Mouse (Mus musculus) c-Kit-positive CD71-negative TER-119-negative erythroid progenitor cells, embryonic 14.5 days (primary cell): ENCODE measurements around the gene Tbc1d7.

ENCODE experiments used
- DNase-seq: peaks from one replicate; pipeline ENCODE4 v3.0.0-alpha.2; 2013; ENCODE audit warnings: low read depth

The Tbc1d7 gene

DNA sequence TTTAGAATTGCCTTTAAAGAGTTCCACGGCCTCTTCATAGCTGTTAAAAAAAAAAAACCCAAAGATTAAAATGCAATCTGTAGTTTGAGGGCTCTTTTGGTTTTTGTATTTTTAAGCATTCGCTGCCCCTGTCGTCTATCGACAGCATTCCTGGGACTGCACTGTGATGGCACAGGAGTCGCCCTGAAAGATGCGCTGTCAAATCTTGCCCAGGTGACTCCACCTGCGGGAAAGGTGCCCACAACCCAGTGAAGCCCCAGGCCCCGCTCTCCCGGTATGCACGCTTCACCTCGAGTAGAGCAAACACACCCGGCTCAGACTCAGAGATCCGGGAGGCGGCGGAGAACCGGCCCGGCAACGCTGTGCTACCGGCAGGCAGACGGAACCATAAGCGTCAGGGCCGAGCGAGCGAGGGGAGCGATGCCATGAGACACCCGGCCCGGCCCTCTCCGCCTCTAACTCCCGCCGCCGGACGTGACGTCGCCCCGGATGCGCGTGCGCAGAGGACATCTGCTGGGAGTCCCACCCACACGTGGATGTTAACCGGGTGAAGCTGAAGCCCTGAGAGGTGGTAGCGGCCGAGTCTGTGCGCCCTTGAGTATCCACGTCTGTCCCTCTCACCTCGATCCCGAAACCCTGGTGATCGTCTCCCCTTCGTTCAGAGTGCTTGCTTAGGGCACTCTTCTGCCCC is at the start of gene Tbc1d7:
Gene Tbc1d7, minus strand, starts transcription at position 482 of the 691 bp plus-strand sequence.
- DNase-seq, result peak; percentile 96

DNA sequence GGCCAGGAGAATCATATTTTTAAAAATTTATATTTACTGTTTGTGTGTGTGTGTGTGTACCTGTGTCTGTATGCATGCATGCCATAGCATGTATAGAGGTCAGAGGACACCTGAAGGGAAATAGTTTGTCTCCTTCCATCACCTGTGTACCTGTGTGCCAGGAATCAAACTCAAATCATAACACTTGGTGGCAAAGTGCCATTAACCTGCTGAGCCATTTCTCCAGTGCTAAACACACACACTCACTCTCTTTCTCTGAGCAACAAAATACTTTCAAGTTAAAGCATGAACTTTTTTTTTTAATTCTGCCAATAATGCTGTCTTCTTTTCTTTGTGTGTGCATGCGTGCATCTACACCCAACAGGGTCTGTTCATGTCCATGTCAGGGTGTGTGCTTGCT is 49.3 kb upstream of the Tbc1d7 start:
- DNase-seq, result no peak

DNA sequence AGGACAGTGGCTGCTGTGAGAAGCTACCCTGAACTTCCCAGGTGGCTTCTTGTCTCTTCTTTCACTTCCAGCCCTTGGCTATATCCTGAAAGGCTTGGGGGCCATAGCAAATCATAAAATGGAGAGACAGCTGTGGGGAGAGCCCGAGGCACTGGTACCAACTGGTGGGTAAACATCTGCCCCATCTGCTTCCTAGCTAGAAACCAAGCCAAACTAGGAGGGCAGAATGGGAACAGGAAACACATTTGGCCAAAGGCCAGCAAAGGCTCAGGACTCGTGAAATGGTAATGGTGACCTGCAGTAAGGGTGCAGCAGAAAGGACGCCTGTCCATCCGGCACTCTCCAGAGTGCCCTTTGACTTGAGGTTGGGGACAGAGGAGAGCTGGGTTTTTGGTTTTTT is 47.5 kb upstream of the Tbc1d7 start:
- no peak for DNase-seq

DNA sequence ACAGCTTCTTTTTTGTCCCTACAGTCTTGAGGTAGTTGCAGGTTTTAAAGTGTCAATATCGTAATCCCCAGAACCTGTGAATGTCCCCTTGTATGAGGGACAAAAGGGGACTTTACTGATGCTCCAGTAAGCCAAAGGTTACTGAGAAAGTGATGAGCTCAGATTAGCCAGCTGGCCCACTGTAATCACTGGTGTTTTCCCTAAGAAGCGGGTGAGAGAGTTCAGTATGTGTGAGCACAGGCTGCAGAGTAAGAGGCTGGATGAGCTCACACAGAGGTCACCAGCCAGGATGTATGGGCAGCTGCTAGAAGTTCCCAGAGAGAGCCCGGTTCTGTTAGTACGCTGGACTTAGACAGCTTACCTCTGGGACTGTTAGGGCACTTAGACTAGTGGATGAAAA is 47.0 kb upstream of the Tbc1d7 start:
- DNase-seq, result no peak

DNA sequence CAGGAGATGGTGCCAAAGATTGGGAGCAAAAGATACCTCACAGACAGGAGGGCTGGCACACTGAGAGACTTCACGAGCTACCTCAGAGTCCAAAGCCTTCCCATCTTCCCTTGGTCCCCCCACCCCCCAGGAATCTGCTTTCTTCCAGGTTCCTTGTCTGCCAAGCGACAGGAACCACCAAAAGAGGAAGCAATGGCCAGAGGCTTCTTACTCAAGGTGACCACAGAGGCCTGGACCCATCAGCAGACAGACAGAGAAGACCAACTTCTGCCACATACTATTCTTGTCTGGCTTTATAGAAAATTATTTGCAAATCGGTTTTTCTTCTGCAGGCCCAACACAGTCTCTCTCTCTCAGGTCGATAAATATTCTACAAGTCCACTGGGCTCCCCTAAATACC is 46.4 kb upstream of the Tbc1d7 start:
- no peak for DNase-seq

DNA sequence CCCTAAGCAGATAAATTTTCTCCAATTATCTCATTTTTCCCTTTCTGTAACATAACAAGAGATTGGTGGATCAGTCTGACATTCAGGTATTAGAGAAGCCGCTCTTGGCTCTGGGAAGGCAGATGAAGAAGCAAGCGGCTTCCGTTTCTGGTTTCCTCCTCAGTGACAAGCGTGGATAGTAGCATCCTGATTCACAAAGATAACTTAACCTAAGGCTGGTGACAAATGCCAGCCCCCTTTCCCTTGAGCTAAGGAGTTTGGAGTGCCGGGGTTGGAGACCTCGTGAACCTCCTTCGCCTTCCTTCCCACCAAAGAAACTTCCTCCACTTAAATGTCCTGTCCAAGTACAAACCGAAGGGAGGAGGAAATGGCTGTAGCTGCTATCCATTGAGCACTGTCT is 45.8 kb upstream of the Tbc1d7 start:
- no peak for DNase-seq

DNA sequence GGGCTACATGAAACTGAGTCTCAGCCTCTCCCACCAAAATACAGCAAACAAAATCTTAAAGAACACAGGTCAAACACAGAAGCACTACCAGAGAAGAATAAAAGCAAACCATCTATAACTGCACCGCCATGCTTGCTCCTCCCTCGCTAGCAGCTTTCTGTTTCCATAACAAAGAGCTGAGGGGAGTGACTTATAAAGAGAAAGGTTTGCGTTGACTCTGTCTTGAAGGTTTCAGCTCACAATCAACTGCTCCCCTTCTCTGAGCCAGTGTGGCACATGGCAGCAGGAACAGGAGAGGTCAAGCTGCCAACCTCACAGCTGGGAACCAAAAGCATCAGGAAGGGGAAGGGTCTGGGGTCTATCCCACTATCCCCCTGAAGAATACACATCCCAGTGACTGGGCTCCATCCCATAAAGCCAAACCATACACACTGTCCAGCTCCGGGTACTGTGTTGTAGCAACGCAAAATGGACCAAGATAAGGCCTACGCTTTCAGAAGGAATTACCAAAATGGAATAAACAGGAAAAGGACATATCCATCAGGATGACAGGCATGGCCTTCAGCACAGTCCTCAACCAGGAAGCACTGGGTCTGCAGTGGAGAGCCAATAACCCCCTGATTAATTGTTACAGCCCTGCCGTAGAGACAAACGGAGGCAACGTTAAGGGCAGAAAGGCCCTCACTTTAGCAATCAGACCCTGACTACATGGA is 44.8 kb upstream of the Tbc1d7 start:
- DNase-seq, result no peak

DNA sequence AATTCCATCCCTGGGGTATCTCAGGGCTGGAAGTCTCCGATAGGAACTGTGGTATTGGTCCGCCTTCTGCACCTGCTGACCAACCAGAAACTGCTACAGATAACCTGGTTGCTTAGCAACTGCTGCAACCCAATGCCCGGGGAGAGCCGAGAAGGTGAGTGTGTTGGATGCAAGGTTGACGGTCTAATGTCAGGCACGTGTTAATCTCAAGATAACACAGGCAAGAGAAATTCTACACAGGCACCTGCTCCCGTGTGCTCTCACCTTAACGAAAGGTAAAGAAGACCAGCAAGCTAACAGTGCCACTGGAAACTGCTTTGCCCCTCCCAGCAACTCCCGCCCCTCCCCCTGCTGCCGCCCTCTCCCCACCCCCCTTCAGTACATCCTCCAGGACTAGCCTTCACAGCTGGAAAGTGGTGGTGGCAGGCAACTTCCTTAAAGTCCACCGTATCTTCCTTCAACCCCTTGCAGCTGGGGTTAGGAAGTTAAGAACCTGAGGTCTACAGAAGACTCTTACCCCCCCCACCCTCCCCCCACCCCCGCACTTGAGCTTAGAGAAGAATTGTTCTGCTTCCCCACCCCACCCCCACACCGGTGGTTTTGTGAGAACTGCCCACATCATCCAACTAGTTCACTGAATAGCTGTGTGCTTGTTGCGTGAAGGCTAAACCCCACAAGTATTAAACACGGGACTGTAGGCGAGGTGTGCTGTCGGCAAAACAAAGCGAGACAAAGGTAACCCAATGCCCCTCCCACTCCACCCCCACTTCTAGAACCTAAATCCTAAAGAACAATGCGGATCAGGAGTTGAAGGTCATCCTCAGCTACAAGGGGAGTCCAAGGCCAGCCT is 44.1 kb upstream of the Tbc1d7 start:
- no peak for DNase-seq

DNA sequence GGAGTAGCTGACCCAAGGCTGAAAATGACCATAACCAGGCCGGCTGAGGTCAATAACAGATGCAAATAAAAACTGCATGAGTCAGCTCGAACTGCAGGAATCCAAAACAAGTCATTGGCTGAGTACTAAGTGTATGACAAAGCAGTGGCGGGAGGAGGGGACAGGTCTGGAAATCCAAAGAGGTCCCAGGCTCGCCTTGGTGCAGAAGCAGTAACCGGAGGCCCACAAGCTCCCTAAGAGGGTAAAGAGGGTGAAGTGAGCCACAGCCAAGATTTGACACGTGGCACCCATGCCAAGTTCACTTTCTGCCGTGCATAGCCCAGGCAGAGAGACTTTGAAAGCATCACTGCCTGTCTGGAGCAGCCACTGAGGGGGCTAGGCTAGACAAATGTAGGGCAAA is 41.0 kb upstream of the Tbc1d7 start:
- no peak for DNase-seq

DNA sequence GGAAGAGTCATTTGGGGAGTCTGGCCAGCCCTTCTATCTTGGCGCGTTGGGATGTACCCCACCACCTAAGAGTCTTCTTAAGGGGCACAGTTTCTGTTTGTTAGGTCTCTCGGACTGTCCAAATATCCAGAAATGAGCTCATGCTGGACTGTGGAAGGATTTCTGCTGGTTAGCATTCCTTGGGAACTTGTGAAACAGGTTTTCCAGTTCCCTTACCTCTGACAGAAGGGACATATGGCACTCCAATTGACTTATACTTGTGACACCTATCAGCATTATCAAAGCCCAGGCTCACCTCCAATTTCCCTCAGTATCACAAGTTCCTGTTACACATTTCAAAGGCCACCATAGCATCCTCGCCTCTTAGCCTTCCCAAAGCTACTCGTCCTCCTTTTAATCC is 39.7 kb upstream of the Tbc1d7 start:
- DNase-seq, result no peak

DNA sequence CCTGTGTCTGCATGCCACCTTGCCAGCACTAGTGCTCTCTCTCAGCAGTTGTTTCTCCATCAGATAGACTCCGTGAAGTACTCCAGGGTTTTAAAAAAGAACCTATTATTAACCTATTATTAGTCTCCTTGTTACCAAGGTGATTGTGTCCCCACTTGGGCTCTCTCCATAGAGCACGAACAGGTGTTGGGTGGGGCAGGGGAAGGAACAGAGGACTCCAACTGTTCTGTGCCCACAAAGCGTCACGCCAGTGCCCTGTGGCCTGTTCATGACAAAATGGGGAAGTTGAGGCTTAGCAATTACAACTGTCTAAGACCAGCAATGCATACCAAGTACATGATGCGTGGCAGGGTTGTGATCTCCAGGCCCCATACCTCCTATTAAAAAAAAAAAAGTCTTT is 38.3 kb upstream of the Tbc1d7 start:
- DNase-seq, result peak; percentile 56

DNA sequence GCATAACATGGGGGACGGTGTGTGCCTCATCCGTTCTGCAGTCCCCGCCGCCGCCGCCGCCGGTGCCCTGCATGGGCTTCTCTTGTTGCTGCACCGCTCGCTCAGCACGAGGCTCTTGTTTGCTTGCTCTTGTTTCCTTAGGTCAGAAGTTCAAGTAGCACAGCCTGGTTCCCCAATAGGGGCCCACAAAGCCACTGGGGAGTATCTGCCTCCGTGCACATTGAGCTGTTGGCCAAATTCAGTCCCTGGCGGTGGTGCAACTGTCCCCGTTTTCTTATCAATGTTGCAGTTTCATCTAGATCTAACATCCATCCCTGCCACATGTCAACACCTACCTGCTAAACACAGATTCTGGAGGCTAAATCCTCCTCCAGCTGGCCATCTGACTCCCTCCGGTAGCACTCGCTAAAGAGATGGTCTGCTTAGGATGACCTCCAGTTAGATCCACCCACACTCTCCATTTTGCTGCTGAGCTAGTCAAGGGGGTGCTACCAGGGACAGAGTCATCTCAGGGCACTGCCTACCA is 37.7 kb upstream of the Tbc1d7 start:
- DNase-seq, result no peak

DNA sequence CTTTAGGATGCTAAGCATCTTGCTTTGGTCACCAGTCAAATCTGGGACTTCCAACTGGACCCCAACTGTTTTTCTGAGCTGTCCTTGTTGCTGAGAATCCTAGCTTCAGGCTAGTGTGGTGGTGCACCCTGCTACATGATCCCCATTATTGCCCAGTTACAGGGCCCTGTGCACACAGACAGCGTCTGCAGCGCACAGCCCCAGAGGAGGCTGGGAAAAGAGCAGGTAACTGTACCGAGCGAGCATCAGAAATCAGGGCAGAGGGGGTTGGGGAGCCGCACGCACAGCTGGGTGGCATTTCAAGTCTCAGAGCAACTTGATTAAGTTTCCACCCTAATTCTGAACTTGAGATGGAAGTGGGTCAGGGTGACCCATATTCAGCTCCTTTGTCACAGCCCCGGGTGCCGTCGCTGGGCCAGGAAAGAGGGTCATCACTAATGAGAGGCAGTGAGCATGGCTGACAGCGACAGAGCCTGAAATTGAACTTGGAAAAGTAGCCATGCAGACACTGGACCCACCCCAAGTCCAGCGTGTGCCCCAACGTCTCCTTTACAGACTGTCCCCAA is 34.9 kb upstream of the Tbc1d7 start:
- DNase-seq, result no peak

DNA sequence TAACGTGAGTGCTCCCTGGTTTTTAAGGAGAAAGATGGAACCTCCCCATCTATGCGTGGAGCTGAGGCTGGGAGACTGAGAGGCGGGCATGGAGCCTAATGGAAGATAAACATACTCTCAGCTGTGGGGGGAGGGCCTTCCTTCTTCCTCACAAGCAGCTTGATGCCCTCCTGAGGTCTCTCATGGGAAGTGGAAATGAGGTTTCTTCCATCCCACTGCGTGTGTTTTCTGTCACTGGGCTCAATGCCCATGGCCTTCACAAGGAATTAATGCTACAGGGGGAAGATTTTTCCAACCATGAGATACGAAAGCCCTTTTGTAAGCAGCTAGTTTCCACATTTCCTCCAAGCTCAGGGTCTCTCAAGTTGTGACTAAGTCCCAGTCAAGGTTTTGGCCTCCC is 32.3 kb upstream of the Tbc1d7 start:
- DNase-seq, result no peak

DNA sequence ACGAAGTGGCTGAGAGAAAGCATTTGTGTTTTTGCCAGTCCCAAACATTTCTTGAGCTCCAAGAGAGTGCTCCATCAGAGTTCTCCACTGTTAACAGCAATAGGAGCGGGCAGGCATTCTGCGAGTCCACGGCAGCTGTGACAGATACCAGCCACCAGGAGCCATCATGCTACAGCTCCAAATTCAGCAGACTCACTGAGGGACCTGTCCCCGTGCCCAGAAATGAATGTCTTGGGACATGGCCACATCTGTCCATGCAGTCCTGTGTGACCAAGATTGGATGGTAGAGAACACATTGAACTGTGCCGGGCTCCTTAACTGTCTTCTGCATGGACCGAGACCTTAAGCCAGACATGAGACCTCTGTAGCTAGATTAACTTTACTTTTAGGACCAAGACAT is 31.9 kb upstream of the Tbc1d7 start:
- DNase-seq, result no peak

DNA sequence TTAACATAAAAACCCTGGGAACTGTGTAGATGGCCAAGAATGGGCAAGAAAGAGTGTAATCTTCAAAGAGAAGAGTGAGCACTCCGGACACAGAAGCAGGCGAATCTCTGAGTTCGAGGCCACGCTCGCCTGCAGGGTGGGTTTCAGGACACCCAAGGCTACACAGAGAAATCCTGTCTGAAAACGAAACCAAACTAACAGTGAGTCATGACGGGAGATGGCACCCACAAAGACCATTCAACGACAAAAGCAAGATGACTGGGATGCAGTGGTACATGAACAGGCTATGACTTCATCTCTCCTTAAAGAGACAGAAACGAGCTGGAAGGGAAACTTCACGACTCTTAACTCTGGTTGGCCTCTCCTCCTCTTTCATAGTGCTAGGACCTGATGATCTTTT is 31.1 kb upstream of the Tbc1d7 start:
- DNase-seq, result no peak

DNA sequence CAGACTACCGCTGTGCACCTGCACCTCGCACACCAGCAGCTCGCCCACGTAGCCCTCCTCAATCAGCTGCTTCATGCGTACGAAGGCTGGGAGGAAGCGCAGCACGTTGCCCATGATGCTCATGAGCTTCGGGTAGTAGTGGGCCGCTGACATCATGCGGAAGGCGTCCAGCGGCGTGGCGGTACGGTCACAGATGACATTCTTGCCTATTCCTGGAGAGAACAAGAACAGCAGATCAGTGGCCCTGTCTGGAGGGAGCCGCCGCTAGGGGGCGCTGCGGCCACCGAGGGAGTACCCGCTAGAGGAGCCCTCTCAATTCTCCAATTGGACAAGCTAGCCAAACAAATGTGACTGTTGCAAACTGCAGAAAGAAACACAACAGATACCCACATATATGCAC is 29.7 kb upstream of the Tbc1d7 start:
- no peak for DNase-seq

DNA sequence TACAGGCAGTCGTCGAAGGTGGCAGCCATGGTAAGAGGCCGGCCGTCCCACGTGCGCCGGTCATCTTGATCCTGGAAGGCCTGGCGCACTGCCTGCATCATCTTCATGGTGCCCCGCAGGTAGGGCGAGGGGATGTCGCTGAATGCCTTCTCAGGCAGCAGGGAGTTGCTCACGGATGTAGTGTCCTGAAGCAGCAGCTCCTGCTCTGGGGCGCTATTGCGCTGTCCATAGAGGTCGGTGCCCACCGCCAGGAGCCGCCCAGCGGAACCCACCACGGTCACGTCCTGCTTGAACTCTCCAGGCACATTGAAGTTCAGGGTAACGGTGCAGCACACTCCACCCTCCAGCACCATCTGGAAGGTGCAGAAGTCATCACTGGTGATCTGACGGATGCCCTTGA is 29.2 kb upstream of the Tbc1d7 start:
- DNase-seq, result no peak

DNA sequence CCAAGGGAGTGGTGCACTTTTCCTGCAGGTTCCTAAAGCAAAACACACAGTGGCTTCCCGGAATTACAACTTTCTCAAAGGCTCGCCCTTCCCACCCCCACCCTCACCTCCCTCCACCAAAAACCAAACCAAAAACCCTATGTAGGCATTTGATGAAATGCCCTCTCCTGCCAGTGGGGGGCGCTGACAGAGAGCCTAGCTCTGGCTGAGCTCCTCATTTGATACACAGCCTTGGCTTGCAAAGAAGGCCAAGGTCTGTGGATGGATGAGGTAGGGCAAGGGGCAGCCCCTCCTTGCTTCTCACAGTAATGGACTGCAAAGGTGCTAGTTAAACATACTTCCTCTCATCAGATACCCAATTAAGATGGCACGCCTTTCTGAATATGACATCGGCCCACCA is 28.4 kb upstream of the Tbc1d7 start:
- DNase-seq, result no peak

DNA sequence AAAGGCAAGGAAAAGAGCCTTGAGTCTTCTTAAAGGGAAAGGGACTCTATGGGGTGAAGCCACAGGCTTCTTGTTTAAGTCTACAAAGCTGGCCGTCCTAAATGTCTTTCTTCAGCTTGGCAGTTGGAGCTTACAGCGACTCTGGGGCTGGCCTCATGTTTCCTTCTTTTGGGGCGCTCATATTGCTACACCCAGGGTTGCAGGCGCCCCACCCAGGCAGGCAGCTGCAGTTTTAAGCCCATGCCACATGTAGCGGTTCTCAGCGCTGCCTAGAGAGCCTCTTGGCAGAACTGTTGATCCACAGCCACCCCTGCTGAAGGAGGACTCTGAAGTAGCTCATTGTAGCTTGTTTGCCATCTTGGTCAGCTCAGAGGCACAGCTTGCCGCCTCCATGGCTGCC is 28.0 kb upstream of the Tbc1d7 start:
- no peak for DNase-seq

DNA sequence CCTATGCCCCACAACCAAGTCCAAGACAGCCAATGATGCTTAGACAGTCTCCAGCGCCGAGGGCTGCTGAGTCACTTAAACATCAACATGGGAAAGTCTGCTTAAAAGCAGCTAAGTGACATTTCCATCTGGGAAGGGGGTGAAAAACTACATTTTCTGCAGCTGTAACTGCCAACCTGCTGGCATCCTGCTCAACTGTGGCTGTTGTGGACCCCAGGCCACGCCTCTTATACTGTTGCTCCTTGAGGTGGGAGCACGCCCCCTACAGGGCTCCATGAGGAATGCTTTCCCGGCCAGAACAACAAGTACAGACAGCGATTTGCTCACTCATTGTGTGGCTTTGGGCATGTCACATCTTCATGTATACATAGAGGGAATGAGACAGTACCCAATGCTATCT is 25.9 kb upstream of the Tbc1d7 start:
- no peak for DNase-seq

DNA sequence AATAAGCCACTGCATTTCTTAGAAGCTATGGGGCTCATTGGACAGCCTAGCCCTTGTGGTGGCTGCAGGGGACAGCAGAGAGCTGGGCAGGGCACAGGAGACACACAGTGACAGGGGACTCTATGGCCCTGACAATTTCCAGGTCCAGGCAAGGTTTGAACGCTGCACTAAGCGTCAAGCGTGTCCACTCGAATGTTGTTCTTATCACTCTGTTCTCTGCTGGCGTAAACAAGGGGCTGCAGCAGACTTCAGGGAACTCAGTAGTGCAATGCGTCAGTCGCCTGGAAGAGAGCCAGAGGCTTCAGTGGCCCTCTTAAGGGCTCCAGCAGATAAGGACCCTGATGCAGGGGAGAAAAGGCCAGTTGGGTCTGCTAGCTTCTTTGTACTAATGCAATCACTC is 24.7 kb upstream of the Tbc1d7 start:
- no peak for DNase-seq

DNA sequence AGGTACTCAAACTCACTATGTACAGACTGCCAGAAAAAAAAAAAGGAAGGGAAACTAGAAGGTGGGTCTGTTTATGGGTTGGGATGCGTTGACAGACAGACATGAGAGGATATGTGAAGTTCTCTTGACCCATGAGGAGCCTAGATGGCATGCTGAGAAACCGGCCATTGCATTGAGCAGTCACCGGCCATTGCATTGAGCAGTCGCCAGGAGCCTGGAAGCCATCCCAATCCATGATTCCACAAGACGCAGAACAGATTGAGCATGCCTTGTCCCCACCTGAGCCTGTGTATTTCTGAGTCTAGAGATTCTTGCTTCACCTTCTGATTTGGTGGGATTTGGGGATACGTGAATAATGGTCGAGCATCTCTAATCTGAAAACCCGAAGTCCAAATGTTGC is 22.6 kb upstream of the Tbc1d7 start:
- no peak for DNase-seq
